Comparison of ENCODE assay signal across 26 mouse cellular contexts in the genomic region with DNA sequence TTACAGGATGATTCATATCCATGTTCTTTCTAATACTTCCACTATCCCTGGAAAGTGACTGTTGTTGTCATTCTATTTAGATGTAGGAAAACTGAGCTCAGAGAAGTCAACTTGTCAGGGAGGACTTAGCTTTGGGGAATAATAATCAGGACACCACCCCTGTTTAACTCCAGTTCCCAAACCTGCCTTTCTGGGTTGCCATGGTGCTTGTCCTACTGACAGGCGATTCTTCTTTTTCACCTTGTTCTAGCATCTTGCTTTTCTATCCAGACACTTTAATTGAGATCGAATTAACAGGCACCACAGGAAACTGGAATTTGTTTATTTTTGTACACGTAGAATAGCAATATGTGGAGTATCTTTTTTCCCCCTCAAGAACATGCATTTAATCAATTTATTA.
"Had no signal": no experiment of that assay in that cellular context is flagged by ENCODE, and none has a peak within 500 bp of the region (broad histone marks: within the 10 kb centered on the region; RNA-seq: fewer than 3 reads in every experiment).

No protein-coding gene starts in this region.

- H3K9ac ChIP-seq: heart, embryonic 13.5 days; heart, embryonic 15.5 days; hindbrain, embryonic 13.5 days; hindbrain, embryonic 15.5 days; kidney, embryonic 15.5 days; limb, embryonic 12.5 days; liver, embryonic 13.5 days had no signal

- H3K27ac ChIP-seq: heart, adult 2 months; heart, embryonic 13.5 days; heart, embryonic 15.5 days; hindbrain, embryonic 13.5 days; hindbrain, embryonic 15.5 days; hindbrain, postnatal 0 days; kidney, embryonic 15.5 days; kidney, postnatal 0 days; left cerebral cortex, adult 2 months; limb, embryonic 10.5 days; limb, embryonic 12.5 days; liver, embryonic 13.5 days had no signal

- ATAC-seq: hindbrain, postnatal 0 days had no signal

- H3K9me3 ChIP-seq: heart, embryonic 13.5 days; heart, embryonic 15.5 days; hindbrain, embryonic 13.5 days; hindbrain, embryonic 15.5 days; kidney, embryonic 15.5 days; limb, embryonic 10.5 days; limb, embryonic 12.5 days; liver, embryonic 13.5 days had no signal

- DNase-seq: gastrocnemius, postnatal 14 days; gastrocnemius, postnatal 36 days; heart, adult 11 months; heart, adult 2 months; heart, postnatal 14 days; heart, postnatal 36 days; kidney, adult 11 months; kidney, adult 2 months; kidney, adult 9 months; kidney, postnatal 14 days; kidney, postnatal 36 days; layer of hippocampus, adult 9-11 months; liver; liver, embryonic 13.5 days had no signal

- H3K4me1 ChIP-seq: heart, embryonic 15.5 days; limb, embryonic 12.5 days; liver, embryonic 13.5 days had no signal

- H3K4me3 ChIP-seq: heart, adult 2 months; heart, embryonic 13.5 days; heart, embryonic 15.5 days; hindbrain, embryonic 13.5 days; hindbrain, embryonic 15.5 days; kidney, embryonic 15.5 days; left cerebral cortex, adult 2 months; limb, embryonic 10.5 days; limb, embryonic 12.5 days; liver, embryonic 13.5 days had no signal

- H3K4me2 ChIP-seq: heart, embryonic 11.5 days; heart, embryonic 13.5 days; heart, embryonic 15.5 days; hindbrain, embryonic 13.5 days; hindbrain, embryonic 15.5 days; limb, embryonic 12.5 days; liver, embryonic 11.5 days; liver, embryonic 13.5 days had no signal

- H3K27me3 ChIP-seq: heart, embryonic 13.5 days; heart, embryonic 15.5 days; hindbrain, embryonic 13.5 days; hindbrain, embryonic 15.5 days; kidney, embryonic 15.5 days; liver, embryonic 13.5 days had no signal

- H3K36me3 ChIP-seq: heart, embryonic 13.5 days; heart, embryonic 15.5 days; hindbrain, embryonic 13.5 days; hindbrain, embryonic 15.5 days; kidney, embryonic 15.5 days; limb, embryonic 10.5 days; limb, embryonic 12.5 days; liver, embryonic 13.5 days had no signal
